Mouse (Mus musculus): ENCODE measurements at regions not wholly inside any gene's neighbourhood (a gene's known extent, or its start where the extent isn't known, plus 50 kb on each side); places are given as distances from the start of the nearest gene placed in this dataset.

DNA sequence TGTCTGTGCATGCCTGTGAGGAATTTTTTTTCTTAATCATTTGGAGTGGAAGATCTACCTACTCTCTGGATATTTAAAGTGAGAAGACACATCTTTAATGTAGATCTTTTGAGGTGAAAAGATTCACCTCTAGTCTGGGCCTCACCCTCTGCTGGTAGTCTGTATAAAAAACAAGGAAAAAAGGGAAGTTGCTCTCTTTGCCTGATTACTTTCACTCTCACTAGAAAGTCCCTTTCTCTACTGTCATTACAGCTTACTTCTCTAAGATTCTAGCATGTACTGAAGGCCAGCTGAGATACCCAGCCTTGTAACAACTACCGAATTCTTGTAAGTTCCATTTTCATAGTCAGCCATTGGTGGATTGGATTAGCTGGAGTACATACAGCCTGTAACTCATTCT, 3791.9 kb downstream of the 9330182O14Rik start:
- in situ Hi-C loops (cut with MboI; ENCODE audit: low pct_unique_long_range_greater_than_20kb in 1 of 2, low sequenced_read_pairs in 2 of 2, unreplicated experiment in 1 of 2) = no loop called here

DNA sequence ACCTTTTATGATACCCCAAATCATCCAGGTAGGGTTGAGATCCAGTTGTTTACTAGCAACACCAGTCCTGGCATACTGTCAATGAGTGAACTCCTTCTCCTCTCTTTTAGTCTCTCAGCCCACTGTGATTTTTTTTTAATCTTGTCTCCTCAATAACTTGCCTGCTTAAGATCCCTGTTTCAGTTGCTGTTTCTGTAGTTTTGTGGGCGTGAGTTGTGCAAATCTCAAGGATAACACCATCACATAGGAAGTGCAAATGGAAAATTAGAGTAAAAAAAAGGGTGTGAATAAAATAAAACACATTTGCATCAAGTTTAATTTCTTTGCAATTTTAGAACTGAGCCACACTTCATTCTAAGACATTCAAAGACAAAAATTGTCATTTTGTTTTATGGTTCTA, 3799.4 kb downstream of the 9330182O14Rik start:
- in situ Hi-C loops (cut with MboI; ENCODE audit: low pct_unique_long_range_greater_than_20kb in 1 of 2, low sequenced_read_pairs in 2 of 2, unreplicated experiment in 1 of 2) = no loop called here

DNA sequence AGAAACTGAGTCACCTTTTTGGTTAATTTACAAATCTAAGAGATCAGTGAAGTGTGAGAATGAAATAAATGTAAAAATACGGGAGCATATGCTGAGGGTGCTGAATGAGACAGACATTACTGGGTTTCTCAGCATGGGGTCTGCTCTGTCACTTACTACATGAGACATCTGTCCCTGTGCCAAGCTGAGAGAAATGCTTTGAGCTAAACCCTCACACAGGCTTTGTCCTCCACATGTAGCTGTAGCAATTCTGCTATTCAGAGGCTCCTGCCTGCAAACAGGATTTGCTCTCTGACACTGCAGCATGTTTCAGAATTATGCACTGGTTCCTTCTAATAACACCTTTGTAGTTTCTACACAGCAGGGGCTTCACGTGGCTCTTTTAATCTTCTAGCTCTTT, 3806.3 kb downstream of the 9330182O14Rik start:
- in situ Hi-C loops (cut with MboI; ENCODE audit: low pct_unique_long_range_greater_than_20kb in 1 of 2, low sequenced_read_pairs in 2 of 2, unreplicated experiment in 1 of 2) = no loop called here

DNA sequence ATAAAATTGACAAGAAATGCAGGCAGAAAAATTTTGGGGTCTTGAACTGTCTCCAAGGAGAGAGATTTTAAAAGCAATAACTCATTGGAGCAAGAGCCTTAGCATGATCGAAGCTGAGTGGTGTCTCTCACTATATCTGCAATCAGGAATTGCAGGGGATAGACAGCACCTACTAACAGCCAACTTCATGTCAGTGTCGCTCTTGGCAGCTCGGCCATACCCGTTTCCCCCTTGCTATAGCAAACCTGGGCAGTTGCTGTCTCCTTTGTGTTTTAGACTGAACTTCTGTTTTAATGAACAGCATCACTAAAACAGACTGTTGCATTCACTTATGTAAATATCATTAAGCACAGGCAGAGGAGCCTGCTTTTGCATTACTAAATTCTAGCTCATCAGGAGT, 3806.7 kb downstream of the 9330182O14Rik start:
- in situ Hi-C loops (cut with MboI; ENCODE audit: low pct_unique_long_range_greater_than_20kb in 1 of 2, low sequenced_read_pairs in 2 of 2, unreplicated experiment in 1 of 2) = no loop called here

DNA sequence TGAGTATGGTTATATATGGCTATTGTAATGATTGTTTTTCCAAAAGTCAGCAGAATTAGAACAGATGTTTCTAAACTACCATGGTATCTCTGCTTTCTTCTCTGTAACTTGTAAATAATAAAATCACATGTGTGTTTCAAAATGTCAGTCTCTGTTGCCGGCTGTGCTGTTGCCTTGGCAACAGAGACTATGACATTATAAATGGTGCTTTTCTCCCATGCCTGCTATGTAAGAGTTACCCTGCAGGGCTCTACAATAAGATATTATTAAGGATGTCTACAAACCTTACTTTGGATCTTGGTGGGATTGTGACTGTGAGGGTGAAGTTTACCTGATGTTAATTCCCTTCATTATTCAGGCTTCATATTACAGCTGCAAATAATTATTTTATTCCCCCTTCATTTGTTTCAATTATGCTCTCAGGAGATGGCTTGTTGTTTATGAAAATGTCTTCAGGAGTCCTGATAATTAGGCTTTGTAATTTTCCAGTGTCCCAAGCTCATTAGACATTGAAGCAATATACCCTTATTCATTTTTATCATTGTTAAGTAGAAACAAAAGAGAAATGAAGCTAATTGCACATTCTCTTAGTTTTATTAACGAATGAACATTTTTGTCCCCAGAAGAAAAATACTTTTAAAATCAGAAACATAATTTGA, 3808.0 kb downstream of the 9330182O14Rik start:
- in situ Hi-C loops (cut with MboI; ENCODE audit: low pct_unique_long_range_greater_than_20kb in 1 of 2, low sequenced_read_pairs in 2 of 2, unreplicated experiment in 1 of 2) = no loop called here

DNA sequence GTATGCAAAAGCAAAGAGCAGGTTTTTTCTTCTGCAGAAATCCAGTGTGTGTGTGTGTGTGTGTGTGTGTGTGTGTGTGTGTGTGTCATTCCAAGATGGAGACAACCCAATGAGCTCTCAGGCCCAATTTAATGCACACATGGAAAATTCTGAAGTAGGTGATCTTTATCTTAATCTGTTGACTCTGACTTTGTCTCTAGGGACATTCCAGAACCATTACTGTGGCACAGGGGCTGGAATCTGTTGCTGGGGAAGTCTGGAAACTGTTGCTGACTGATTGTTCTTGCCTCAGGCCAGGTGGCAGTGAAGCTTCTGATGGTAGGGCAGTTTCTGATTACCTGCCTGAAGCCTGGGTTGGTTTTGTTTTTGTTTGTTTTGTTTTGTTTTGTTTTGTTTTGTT, 3850.8 kb downstream of the 9330182O14Rik start:
- in situ Hi-C loops (cut with MboI; ENCODE audit: low pct_unique_long_range_greater_than_20kb in 1 of 2, low sequenced_read_pairs in 2 of 2, unreplicated experiment in 1 of 2) = loop anchor here in 1 of 2 experiments (25.0 kb wide), 1 partner anchor 427 kb away; no protein-coding TSS in a partner anchor

DNA sequence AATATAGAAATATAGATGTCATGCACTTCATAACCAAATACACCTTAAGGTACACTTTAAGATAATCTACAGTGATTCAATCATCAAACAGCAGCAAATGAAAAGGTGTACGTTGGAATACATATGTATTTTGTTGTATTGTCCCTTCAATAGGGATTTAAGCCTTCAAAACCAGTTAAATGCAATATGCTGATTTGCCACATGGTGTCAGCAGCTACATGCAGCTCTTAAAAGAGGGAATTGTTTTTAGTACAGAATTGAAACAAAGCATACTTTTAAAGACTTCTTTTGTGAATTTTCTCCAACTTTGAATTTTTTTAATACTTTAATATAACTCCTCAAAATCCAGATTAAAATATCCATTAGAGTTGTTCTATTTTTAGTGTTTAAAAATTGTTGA, 3857.1 kb downstream of the 9330182O14Rik start:
- in situ Hi-C loops (cut with MboI; ENCODE audit: low pct_unique_long_range_greater_than_20kb in 1 of 2, low sequenced_read_pairs in 2 of 2, unreplicated experiment in 1 of 2) = loop anchor here in 1 of 2 experiments (25.0 kb wide), 1 partner anchor 421 kb away; no protein-coding TSS in a partner anchor

DNA sequence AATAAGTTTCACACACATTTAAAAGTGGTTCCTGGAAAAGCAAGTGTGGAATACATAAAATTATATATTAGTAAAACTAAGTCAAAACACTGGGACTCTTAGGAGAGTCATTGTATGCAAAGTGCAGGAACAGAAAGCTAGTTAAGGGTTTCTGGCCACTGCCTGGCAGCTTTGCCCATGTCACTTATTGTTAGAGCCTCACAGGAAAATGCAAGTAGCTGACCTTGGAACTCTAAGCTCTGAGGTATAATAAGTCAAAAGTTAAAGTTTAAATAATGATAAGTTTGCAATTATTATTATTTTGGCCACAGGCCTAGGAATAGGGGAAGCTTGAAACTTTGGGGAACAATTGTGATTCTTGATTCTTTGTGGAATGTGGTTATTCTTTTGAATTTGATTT, 3858.8 kb downstream of the 9330182O14Rik start:
- in situ Hi-C loops (cut with MboI; ENCODE audit: low pct_unique_long_range_greater_than_20kb in 1 of 2, low sequenced_read_pairs in 2 of 2, unreplicated experiment in 1 of 2) = loop anchor here in 1 of 2 experiments (25.0 kb wide), 1 partner anchor 419 kb away; no protein-coding TSS in a partner anchor

DNA sequence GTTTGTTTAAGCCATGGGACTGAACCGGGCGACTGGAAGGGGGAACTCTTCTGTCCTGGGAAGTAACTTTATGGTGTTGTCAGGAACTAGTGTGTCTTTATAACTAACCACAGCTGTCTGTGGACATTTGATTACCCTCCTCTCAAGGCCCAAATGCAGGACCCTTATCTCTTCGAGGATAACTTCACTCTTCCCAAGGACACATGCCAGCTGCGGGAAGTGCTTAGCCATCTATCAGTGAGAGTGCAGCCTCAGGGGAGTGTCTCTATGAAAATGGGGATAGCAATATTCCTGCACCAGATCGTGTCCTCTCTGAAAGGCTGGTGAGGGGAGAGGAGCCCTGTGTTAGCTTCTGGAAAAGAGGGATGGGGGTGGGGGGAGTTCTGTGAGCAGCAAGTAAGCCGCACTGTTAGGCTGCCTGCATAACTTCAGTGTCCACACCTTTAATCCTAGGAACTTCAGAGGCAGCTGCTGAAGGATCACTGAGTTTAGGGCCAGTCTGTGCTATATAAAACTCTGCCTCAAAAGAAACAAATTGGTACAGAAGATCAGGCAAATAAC, 3892.4 kb downstream of the 9330182O14Rik start:
- in situ Hi-C loops (cut with MboI; ENCODE audit: low pct_unique_long_range_greater_than_20kb in 1 of 2, low sequenced_read_pairs in 2 of 2, unreplicated experiment in 1 of 2) = no loop called here

DNA sequence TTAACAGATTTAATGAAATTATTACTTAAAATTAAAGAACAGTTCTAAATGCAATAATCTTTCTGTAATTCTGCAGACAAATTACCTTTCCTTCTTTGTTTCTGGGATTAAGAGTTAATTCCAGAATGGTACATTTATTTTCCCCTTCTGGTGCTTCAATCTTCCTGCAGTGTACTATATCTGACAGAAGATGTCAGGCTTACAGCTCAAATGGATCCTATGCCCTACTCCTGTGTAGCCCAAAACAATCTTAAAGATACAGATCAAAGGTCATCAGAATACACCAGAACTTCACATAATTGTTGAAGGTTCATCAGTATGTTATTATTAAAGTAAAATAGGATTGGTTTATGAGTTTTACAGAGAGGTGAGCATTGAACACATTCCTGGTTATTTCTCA, 3901.7 kb downstream of the 9330182O14Rik start:
- in situ Hi-C loops (cut with MboI; ENCODE audit: low pct_unique_long_range_greater_than_20kb in 1 of 2, low sequenced_read_pairs in 2 of 2, unreplicated experiment in 1 of 2) = no loop called here

DNA sequence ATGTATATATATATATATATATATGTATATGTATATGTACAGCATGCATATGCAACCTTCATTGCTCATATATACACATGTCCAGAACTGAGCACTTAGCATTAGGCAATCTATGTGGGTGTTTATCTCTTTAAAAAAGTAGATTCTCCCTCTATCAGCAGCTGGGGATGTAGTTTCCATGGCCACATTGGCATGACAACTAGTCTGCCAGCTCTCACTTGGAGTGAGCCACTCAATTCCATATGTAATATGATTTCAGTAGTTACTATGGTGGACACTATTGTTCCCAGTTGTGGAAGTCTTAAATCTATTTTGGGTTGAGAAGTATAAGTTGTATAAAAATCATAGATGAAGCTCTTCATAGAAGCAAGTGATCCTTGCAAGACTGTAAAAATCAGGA, 3903.7 kb downstream of the 9330182O14Rik start:
- in situ Hi-C loops (cut with MboI; ENCODE audit: low pct_unique_long_range_greater_than_20kb in 1 of 2, low sequenced_read_pairs in 2 of 2, unreplicated experiment in 1 of 2) = no loop called here

DNA sequence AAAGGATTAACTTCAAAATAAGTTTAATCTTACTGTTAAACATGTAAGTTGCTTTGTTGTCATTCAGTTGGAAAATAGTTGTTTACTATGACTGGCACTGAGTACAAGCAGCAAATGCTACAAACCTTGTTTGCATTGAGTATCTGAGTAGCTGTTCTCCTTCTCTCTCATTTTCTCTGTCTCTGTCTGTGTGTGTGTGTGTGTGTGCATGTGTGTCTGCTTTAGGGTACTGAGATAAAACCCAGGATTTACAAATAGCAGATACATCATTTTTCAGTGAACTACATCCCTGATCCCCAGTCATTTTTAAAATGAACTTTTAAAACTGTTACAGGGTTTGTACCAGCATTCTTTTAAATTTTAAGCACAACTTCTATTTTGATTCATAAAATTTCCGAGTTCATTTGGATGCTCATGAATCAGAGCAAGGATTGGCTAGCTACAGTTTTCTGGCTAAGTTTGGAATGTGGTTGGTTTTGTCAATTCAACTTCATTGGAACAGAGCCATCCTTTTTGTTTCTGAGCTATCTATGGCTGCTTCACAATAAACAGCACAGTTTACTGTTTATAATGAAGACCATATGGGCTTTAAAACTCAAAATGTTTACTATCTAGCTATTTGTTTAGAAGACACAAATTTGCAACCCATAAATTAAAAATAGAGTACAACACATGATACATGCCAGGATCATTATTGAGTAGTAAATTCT, 3916.6 kb downstream of the 9330182O14Rik start:
- in situ Hi-C loops (cut with MboI; ENCODE audit: low pct_unique_long_range_greater_than_20kb in 1 of 2, low sequenced_read_pairs in 2 of 2, unreplicated experiment in 1 of 2) = no loop called here

DNA sequence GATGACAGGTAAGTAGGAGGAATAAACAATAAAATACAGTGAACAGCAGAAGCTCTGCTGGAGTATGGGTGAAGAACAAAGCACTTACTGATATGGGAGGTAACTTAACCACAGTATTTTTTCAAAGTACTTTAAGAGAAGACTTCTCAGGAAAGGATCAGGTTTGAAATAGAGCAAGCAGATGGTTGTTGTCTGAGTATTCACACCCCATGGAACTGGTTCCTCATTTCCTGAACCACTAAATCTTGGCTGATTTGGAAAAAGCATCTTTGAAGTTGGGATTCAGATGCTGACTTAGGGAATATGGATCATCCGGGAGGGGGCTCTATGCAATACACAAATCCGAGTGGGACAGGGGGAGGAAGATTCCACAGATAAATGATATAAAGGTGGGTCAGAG, 3930.7 kb downstream of the 9330182O14Rik start:
- in situ Hi-C loops (cut with MboI; ENCODE audit: low pct_unique_long_range_greater_than_20kb in 1 of 2, low sequenced_read_pairs in 2 of 2, unreplicated experiment in 1 of 2) = no loop called here

DNA sequence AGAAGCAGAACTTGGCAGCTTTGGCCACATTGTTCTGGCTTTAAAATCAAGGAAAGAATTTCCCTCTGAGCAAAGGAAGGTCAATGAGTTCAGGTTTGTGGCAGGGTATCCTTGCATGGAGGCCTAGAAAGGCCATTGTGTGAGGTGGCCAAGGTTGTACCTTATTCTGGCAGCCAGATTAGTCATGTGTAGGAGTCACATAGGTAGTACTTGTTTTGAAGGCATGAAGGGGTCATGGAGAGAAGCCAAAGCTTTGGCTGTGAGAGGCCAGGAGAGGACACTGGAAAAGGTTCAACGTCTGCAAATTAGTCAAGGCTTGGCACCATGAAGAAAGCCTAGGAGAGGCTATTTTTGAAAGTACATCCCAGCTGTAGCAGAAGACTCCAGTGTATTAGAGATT, 3949.5 kb downstream of the 9330182O14Rik start:
- in situ Hi-C loops (cut with MboI; ENCODE audit: low pct_unique_long_range_greater_than_20kb in 1 of 2, low sequenced_read_pairs in 2 of 2, unreplicated experiment in 1 of 2) = no loop called here

DNA sequence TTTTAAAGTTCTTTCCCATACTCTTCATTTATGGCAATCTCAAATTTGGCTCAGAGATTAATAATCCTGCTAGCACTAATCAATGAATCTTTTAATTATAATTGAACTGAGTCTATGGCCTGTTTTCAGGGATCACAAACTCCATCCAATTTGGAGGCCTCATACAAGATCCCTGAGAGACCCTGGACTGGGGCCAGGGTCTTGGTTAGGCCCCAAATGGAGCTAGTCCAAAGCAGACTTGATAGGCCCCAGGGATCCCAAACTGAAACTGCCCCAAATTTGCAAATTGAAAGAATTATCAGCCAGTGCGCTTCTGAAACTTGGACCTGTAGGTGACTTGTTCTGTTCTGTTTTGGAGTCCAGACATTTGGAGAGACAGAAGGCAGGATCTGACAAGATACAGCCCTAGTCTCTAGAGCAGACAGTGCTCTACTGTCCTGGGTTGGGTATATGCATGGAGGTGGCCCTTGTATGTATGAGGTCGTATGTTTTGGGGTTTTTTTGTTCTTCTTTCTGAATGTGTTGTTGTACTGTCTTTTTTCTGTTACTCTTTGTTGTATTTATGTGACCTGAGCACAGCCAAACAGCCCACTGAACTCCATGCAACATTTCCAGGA, 3978.3 kb downstream of the 9330182O14Rik start:
- in situ Hi-C loops (cut with MboI; ENCODE audit: low pct_unique_long_range_greater_than_20kb in 1 of 2, low sequenced_read_pairs in 2 of 2, unreplicated experiment in 1 of 2) = no loop called here

DNA sequence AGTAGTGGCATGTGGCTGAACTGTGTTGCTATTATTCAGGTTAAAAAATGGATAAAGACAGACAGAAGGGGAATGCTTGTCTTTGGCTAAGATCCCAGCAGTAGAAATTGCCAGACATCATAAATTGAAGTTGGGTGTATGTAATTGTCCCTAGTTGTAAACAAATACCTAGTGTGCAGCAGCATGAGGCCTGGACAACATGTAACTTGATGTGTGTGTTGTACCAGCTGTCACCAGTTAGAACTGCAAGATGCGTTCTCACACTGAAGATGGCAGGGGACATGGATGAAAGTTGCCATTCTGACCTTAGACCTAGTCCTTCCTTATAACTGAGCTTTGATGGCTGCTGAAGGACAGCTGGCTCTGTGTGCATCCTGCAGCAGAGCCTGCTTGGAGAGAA, 4000.0 kb downstream of the 9330182O14Rik start:
- in situ Hi-C loops (cut with MboI; ENCODE audit: low pct_unique_long_range_greater_than_20kb in 1 of 2, low sequenced_read_pairs in 2 of 2, unreplicated experiment in 1 of 2) = no loop called here
